Mouse (Mus musculus) kidney, embryonic 14.5 days (tissue): ENCODE measurements at regions not wholly inside any gene's neighbourhood (a gene's known extent, or its start where the extent isn't known, plus 50 kb on each side); places are given as distances from the start of the nearest gene placed in this dataset.

Experiments
- ATAC-seq: fragments of 200-750 bp; cut with Nextera tagmentation; 2 replicates; pipeline ENCODE4 v1.8.0; 2017; ENCODE audit warnings: moderate number of reproducible peaks, mild to moderate bottlenecking, moderate TSS enrichment, moderate library complexity; ENCODE audit not compliant: low FRiP score, low TSS enrichment
- H3K27ac ChIP-seq: fragments of 300-500 bp; sonication (generic); 2 replicates; pipeline ENCODE4 v1.5.1; 2014; ENCODE audit warnings: low read depth, mild to moderate bottlenecking, low read length, moderate library complexity, mixed read lengths
- H3K27me3 ChIP-seq: fragments of 300-500 bp; sonication (generic); 2 replicates; pipeline ENCODE4 v1.6.1; 2014; ENCODE audit warnings: mild to moderate bottlenecking, low read length; ENCODE audit not compliant: control insufficient read depth, insufficient read depth
- H3K36me3 ChIP-seq: fragments of 300-500 bp; sonication (generic); 2 replicates; pipeline ENCODE4 v1.6.1; 2014; ENCODE audit warnings: low read length, mixed read lengths; ENCODE audit not compliant: control insufficient read depth, insufficient read depth
- H3K4me1 ChIP-seq: fragments of 300-500 bp; sonication (generic); 2 replicates; pipeline ENCODE4 v1.6.1; 2014; ENCODE audit warnings: low read length, mixed read lengths; ENCODE audit not compliant: control insufficient read depth, insufficient read depth
- H3K4me2 ChIP-seq: fragments of 300-500 bp; sonication (generic); replicated peaks from 2 replicates; pipeline ENCODE4 v1.6.1; 2014; ENCODE audit warnings: low read depth, mild to moderate bottlenecking, low read length
- H3K4me3 ChIP-seq: fragments of 300-500 bp; sonication (generic); 2 replicates; pipeline ENCODE4 v1.5.1; 2014; ENCODE audit warnings: mild to moderate bottlenecking, low read length
- H3K9ac ChIP-seq: fragments of 300-500 bp; sonication (generic); 2 replicates; pipeline ENCODE4 v1.6.1; 2014; ENCODE audit warnings: low read depth, mild to moderate bottlenecking, low read length, moderate library complexity
- H3K9me3 ChIP-seq: fragments of 300-500 bp; sonication (generic); 2 replicates; pipeline ENCODE4 v1.6.1; 2016; ENCODE audit warnings: low read length; ENCODE audit not compliant: control insufficient read depth
- WGBS: fragments of 180-500 bp; shearing (Covaris S2); extraction: QIAGEN DNeasy Blood & Tissue Kit; methylation state at CpG from one replicate; pipeline ENCODE4 v1.1.7; 2014; 5-methylcytosine and 5-hydroxymethylcytosine counted together

GRCm38 (mm10) chr15:88288696-88289095 lies 311.4 kb upstream of the Zdhhc25 start:
- Histone ChIP-seq H3K27ac (no peak overlapping the region), H3K4me1 (no peaks in the 10 kb centered on the region), H3K36me3 (no peaks in the 10 kb centered on the region), H3K4me2 (no peak overlapping the region), H3K4me3 (no peak overlapping the region), H3K9ac (no peak overlapping the region), H3K27me3 (peaks cover 31% of the 10 kb centered on the region), H3K9me3 (no peaks in the 10 kb centered on the region)
- WGBS: 49% methylated on average over 3 of the region's 3 CpGs
- no peak for ATAC-seq

GRCm38 (mm10) chr15:88290740-88291363 lies 309.2 kb upstream of the Zdhhc25 start:
- Histone ChIP-seq H3K4me3 (no peak overlapping the region), H3K9me3 (no peaks in the 10 kb centered on the region), H3K4me1 (no peaks in the 10 kb centered on the region), H3K27ac (no peak overlapping the region), H3K4me2 (no peak overlapping the region), H3K9ac (no peak overlapping the region), H3K27me3 (peaks cover 26% of the 10 kb centered on the region), H3K36me3 (no peaks in the 10 kb centered on the region)
- WGBS: 28% methylated on average over 20 of the region's 20 CpGs
- ATAC-seq: no peak

- Histone ChIP-seq H3K4me3 (no peak overlapping the region), H3K27ac (no peak overlapping the region), H3K36me3 (no peaks in the 10 kb centered on the region), H3K9me3 (no peaks in the 10 kb centered on the region), H3K4me2 (no peak overlapping the region), H3K4me1 (no peaks in the 10 kb centered on the region), H3K27me3 (no peaks in the 10 kb centered on the region), H3K9ac (no peak overlapping the region)
- no peak for ATAC-seq
- 69% methylated on average over 6 of the region's 6 CpGs for WGBS
These were observed 301.0 kb upstream of the Zdhhc25 start for GRCm38 (mm10) chr15:88299061-88299460.

GRCm38 (mm10) chr15:88311158-88311557 lies 288.9 kb upstream of the Zdhhc25 start:
- Histone ChIP-seq H3K4me2 (no peak overlapping the region), H3K27ac (no peak overlapping the region), H3K4me1 (no peaks in the 10 kb centered on the region), H3K9ac (no peak overlapping the region), H3K9me3 (no peaks in the 10 kb centered on the region), H3K36me3 (no peaks in the 10 kb centered on the region), H3K27me3 (no peaks in the 10 kb centered on the region), H3K4me3 (no peak overlapping the region)
- no peak for ATAC-seq
- WGBS: 67% methylated on average over 8 of the region's 8 CpGs

- H3K9me3 ChIP-seq: no peaks in the 10 kb centered on the region
- H3K4me2 ChIP-seq: no peak overlapping the region
- whole genome bisulfite sequencing: 25% methylated on average over 12 of the region's 12 CpGs
- H3K4me1 ChIP-seq: no peaks in the 10 kb centered on the region
- H3K9ac ChIP-seq: no peak overlapping the region
- ATAC-seq: peak; percentile 69
- no peaks in the 10 kb centered on the region for H3K36me3 ChIP-seq
- H3K4me3 ChIP-seq: no peak overlapping the region
- no peak overlapping the region for H3K27ac ChIP-seq
- peaks cover 14% of the 10 kb centered on the region for H3K27me3 ChIP-seq
These were observed 285.2 kb upstream of the Zdhhc25 start for GRCm38 (mm10) chr15:88314810-88315459.

GRCm38 (mm10) chr15:88318048-88318447 lies 282.1 kb upstream of the Zdhhc25 start:
- 53% methylated on average over 8 of the region's 8 CpGs for WGBS
- Histone ChIP-seq H3K27me3 (peaks cover 14% of the 10 kb centered on the region), H3K27ac (no peak overlapping the region), H3K4me3 (no peak overlapping the region), H3K9ac (no peak overlapping the region), H3K36me3 (no peaks in the 10 kb centered on the region), H3K4me2 (no peak overlapping the region), H3K9me3 (no peaks in the 10 kb centered on the region), H3K4me1 (no peaks in the 10 kb centered on the region)
- ATAC-seq: no peak

- Histone ChIP-seq H3K4me2 (no peak overlapping the region), H3K9me3 (no peaks in the 10 kb centered on the region), H3K4me1 (no peaks in the 10 kb centered on the region), H3K9ac (no peak overlapping the region), H3K4me3 (no peak overlapping the region), H3K27ac (no peak overlapping the region), H3K27me3 (peaks cover 14% of the 10 kb centered on the region), H3K36me3 (no peaks in the 10 kb centered on the region)
- no peak for ATAC-seq
- WGBS: 65% methylated on average over 2 of the region's 2 CpGs
These were observed 280.6 kb upstream of the Zdhhc25 start for GRCm38 (mm10) chr15:88319527-88319926.

GRCm38 (mm10) chr15:88323584-88324375 lies 276.3 kb upstream of the Zdhhc25 start:
- no peak for ATAC-seq
- Histone ChIP-seq H3K4me1 (no peaks in the 10 kb centered on the region), H3K27me3 (peaks cover 4% of the 10 kb centered on the region; the same call in 1 of the 2 replicates), H3K9me3 (no peaks in the 10 kb centered on the region), H3K36me3 (no peaks in the 10 kb centered on the region), H3K4me2 (no peak overlapping the region), H3K9ac (no peak overlapping the region), H3K27ac (no peak overlapping the region), H3K4me3 (no peak overlapping the region)
- whole genome bisulfite sequencing: 87% methylated on average over 16 of the region's 16 CpGs

- H3K27ac ChIP-seq: no peak overlapping the region
- H3K9ac ChIP-seq: no peak overlapping the region
- H3K4me1 ChIP-seq: no peaks in the 10 kb centered on the region
- H3K36me3 ChIP-seq: no peaks in the 10 kb centered on the region
- no peak overlapping the region for H3K4me3 ChIP-seq
- ATAC-seq: no peak
- no peaks in the 10 kb centered on the region for H3K27me3 ChIP-seq
- H3K9me3 ChIP-seq: no peaks in the 10 kb centered on the region
- WGBS: 55% methylated on average over 6 of the region's 6 CpGs
- no peak overlapping the region for H3K4me2 ChIP-seq
These were observed 275.0 kb upstream of the Zdhhc25 start for GRCm38 (mm10) chr15:88325108-88325507.
